Mouse (Mus musculus): ENCODE results near the gene Ptpn11.

GRCm38 (mm10) chr5:121219980-121220731, 29.0 kb upstream of the Ptpn11 start, which contains the start of gene Hectd4:
- TF ChIP-seq FLI1 (IDR thresholded peaks at IDR 0.05; ENCODE audit: low read length) (no peak), GATA1 (IDR thresholded peaks at IDR 0.05; ENCODE audit: borderline replicate concordance, low read length) (no peak)
